Mouse (Mus musculus): Measurements from ENCODE around the gene Pitpnc1. TPM values are rescaled to one million over a fixed set of nuclear protein-coding genes. Genes with fewer than 3 reads are reported as not detected.

The Pitpnc1 gene
- total RNA-seq, 2 experiments from 2014 or later, result 59.4 to 114 TPM

DNA sequence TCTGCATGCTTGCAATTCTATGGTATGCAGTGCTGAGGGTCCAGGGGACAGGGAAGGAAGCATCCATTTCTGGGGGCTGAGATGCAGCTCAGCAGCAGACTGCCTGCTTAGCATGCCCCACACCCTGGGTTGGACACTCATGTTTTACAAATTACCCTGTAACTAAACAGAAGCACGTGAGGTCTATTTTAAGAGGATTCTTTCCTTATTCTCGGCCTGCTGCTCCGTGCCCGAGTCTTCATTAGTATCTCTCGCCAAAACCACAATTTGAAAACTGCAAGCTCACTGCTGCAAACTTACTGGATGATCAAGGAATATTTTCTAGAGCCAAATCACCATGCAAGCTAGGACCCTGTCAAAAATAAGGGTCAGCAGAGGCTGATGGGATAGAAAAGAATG, 48.1 kb downstream of the Pitpnc1 start:
- peak overlapping the region; percentile 78 for H3K27ac ChIP-seq
- TF ChIP-seq CTCF (IDR thresholded peaks at IDR 0.05), result no peak
- DNase-seq, result no peak
- intact Hi-C loops (cut with DNase I), result loop anchor here (5.0 kb wide), 1 partner anchor 40 kb away; no protein-coding TSS in a partner anchor
- H3K4me3 ChIP-seq, result no peak overlapping the region

DNA sequence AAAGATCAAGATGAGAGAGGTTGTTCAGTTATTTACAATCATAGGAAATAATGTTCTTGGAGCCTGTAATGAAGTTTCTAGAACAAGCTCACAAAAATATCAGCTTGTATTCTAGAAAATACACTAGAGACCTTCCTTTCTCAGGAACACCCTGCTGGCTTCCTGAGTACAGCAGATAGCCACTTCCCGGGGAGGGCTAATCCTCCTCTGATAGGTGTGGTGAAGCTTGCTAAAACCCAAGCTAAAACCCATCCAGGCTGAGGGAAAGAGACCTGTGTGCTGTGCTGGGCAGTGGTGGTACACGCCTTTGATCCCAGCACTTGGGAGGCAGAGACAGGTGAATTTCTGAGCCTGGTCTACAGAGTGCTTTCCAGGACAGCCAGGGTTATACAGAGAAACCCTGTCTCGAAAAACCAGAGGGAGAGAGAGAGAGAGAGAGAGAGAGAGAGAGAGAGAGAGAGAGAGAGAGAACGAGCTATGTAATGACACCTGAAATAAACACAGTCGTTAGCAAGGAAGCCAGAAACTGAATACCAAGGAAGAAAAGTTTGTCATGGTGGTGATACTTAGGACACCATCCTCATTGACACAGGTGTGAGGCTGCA, 48.6 kb downstream of the Pitpnc1 start:
- no peak overlapping the region for H3K4me3 ChIP-seq
- no peak for TF ChIP-seq CTCF (IDR thresholded peaks at IDR 0.05)
- peak overlapping the region; percentile 78 for H3K27ac ChIP-seq
- no peak for DNase-seq
- intact Hi-C loops (cut with DNase I), result loop anchor here (5.0 kb wide), 1 partner anchor 40 kb away; no protein-coding TSS in a partner anchor

DNA sequence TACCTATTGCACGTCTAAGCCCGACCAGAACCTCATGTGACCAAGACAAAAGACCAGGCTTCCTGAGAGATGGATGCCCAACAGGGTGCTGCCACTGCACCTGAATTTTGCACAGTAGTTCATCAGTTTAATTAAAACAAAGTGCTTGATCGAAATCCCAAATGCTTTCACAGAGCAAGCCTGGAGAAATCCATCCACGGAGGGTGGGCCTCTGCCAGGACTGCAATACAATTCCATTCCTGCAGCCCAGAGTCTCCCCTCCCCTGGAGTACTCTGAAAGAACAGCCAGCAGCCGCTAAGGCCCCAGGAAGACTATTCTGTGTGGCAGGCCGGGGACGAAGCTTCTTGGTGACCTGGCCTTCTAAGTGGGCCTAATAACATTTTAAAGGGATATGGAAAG, 50.6 kb downstream of the Pitpnc1 start:
- no peak for DNase-seq
- intact Hi-C loops (cut with DNase I), result loop anchor here (5.0 kb wide), 2 partner anchors 32 to 42 kb away; no protein-coding TSS in a partner anchor
- no peak overlapping the region for H3K4me3 ChIP-seq
- TF ChIP-seq CTCF (IDR thresholded peaks at IDR 0.05), result no peak
- peak overlapping the region; percentile 20 for H3K27ac ChIP-seq

DNA sequence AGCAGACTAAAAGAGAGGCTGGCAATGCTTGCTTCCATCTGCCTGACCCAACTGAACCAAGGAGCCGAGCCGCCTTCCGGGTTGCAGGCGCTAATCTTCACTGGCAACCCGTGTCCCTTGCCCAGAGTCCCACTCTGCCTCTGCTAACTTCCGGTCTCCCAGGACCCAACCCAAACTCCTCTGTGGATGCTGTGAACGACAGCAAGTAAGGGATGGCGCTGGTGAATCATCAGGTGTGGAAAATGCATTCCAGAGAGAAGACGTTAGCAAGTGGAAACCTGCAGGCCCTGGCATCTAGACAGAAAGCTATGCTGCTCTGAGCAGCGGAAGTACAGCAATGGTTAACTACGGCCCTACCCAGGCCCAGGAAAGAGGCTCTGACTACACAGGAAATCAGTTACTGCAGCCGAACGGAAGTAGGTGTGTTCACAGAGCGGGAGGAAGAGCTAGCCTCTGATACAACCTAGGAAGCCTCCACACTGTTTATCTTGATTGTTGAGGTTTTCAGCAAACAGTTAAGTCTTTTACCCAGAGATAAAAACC, 53.4 kb downstream of the Pitpnc1 start:
- Histone ChIP-seq H3K4me3 (peak overlapping the region; percentile 35), H3K27ac (peak overlapping the region; percentile 78)
- TF ChIP-seq CTCF (IDR thresholded peaks at IDR 0.05), result no peak
- DNase-seq, result no peak
- intact Hi-C loops (cut with DNase I), result loop anchor here (5.0 kb wide), 1 partner anchor 35 kb away; no protein-coding TSS in a partner anchor

DNA sequence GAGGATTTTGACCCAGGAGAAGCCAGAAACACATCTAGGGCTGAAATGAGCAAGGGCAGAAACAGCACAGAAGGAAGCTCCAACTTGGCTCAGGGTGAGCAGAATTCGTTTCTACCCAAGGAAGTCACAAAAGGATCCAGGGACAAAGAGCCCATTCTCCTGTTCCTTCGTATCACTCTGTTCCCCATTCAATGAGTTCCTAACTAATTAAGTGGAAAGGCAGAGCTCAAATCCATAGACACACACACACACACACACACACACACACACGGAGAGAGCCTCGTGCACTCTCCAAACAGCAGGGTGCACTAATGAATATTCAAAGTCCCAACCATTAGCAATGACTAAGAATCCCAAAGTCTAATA, 54.0 kb downstream of the Pitpnc1 start:
- H3K27ac ChIP-seq, result peak overlapping the region; percentile 78
- DNase-seq, result no peak
- intact Hi-C loops (cut with DNase I), result loop anchor here (5.0 kb wide), 1 partner anchor 36 kb away; no protein-coding TSS in a partner anchor
- TF ChIP-seq CTCF (IDR thresholded peaks at IDR 0.05), result no peak
- no peak overlapping the region; the same call in 1 of the 2 replicates for H3K4me3 ChIP-seq

DNA sequence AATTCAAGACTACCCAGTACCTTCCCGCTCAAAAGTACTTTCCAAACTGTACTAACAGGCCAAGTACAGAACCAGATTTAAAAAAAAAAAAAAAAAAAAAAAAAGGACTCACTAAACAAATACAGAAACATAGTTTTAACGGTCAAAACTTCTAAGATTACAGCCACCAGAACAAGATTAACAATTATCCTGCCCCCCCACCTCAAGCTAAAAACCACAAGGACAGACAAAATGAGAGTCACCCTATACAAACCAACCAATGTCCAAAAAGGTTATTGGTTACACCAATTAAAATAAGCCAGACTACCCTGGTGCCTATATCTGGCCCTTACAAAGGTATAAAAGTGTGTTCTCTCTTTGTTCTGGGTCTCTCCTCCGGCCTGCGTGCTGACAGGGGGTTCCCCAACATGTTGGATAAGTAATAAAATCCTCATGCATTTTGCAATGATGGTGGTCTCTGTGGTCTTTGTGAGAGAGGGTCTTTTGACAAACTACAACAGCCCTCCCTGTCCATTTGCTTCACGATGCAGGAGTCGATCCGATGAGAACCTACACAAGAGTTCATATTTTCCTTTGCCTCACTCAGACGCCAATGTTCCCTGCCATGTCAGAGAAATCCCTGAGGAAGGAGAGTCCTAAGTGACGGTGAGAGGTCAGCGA, 54.5 kb downstream of the Pitpnc1 start:
- intact Hi-C loops (cut with DNase I), result loop anchor here (5.0 kb wide), 1 partner anchor 36 kb away; no protein-coding TSS in a partner anchor
- DNase-seq, result no peak
- H3K27ac ChIP-seq, result peak overlapping the region; percentile 78
- H3K4me3 ChIP-seq, result no peak overlapping the region
- TF ChIP-seq CTCF (IDR thresholded peaks at IDR 0.05), result no peak

DNA sequence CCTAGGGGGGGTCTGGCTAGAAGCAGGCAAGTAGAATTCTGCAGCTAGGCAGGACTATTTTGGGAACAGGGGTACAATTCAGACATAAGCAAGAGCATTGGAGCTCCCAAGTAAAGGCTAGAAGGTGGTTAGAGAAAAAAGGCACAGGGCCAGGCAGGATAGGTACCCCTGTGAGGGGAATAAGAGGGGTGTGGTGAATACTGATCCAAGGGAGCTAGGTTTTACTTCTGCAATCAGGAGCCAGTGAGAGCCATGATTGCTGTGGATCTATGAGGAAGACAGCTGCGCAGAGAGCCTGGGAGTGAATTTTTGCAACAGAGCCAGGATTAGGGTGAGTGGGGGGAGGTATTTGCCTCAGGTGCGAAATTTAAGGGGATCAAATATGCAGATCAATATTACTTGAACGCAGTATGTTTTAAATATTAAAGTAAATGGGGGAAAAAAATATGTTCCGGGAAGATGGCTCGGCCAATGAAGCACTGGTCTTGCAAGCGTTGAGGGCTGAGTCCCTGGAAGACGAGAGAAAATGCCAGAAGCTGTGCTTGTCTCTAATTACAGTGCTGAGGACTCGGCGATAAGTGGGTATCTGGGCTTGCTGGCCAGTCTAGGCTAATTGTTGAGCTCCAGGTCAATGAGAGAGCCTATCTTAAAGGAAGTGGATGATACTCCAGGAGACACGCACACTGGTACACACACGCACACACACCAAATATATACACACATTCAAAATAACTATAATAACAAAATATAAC, 55.3 kb downstream of the Pitpnc1 start:
- no peak for TF ChIP-seq CTCF (IDR thresholded peaks at IDR 0.05)
- no peak for DNase-seq
- Histone ChIP-seq H3K27ac (peak overlapping the region; percentile 67), H3K4me3 (peak overlapping the region; percentile 37)
- intact Hi-C loops (cut with DNase I), result loop anchor here (5.0 kb wide), 1 partner anchor 37 kb away; no protein-coding TSS in a partner anchor

DNA sequence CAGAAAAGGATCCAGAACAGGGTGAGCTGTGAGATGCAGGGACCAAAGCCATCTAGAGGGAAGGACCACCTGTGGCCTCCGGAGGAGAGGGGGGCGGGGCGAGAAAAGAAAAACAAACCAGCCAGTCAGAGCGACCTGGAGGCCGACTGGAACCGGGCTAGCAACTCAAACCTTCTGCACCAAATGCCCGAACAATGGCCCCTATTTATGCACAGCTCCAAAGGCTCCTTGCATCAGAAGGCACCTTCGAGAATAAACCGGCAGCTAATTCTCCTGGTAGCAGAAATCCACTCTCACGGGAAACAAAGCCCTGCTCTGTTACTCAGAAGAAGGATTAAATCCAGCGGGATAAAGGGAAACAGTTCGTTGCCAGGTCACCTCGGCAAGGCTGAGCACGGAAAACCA, 57.2 kb downstream of the Pitpnc1 start:
- intact Hi-C loops (cut with DNase I), result no loop called here
- TF ChIP-seq CTCF (IDR thresholded peaks at IDR 0.05), result no peak

DNA sequence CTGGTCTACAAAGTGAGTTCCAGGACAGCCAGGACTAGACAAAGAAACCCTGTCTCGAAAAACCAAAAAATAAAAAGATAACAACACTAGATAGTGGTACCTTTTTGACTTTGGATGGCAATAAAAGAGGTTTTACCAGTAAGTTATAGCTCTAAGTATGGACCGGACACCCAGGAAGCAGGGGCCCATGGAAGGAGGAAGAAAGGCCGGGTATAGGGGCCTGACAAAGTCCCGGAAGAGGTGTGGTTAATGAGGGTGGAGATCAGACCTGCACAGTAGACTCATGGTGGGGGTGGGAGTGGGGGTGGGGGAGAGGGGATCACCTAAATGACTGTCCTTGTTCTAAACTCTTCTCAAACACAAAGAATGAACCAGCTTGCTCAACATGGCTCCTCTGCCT, 58.4 kb downstream of the Pitpnc1 start:
- DNase-seq, result no peak
- intact Hi-C loops (cut with DNase I), result no loop called here
- H3K4me3 ChIP-seq, result no peak overlapping the region
- H3K27ac ChIP-seq, result no peak overlapping the region
- no peak for TF ChIP-seq CTCF (IDR thresholded peaks at IDR 0.05)

More for the DNA sequence above, 57.2 kb downstream of the Pitpnc1 start:
- peak; percentile 35 for DNase-seq
- Histone ChIP-seq H3K27ac (peak overlapping the region; percentile 63), H3K4me3 (peak overlapping the region; percentile 64)

DNA sequence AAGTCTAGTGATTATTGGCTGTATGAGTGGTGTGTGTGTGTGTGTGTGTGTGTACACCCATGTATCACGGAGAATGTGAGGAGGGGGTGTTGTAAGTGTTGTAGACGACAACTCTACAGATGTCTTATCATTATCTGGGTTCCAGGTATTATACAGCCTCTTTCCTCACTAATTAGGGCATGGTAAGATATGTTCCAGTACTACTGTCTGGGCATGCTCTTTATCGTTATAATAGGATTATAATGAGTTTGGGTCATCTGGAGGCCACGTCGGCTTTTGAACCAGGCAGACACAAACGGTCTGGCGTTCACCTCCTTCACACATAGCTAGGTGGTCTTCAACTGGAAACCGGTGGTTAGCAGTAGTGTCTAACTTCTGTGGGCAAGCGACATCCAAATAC, 58.9 kb downstream of the Pitpnc1 start:
- intact Hi-C loops (cut with DNase I), result no loop called here
- Histone ChIP-seq H3K27ac (no peak overlapping the region), H3K4me3 (no peak overlapping the region)
- no peak for TF ChIP-seq CTCF (IDR thresholded peaks at IDR 0.05)
- no peak for DNase-seq

DNA sequence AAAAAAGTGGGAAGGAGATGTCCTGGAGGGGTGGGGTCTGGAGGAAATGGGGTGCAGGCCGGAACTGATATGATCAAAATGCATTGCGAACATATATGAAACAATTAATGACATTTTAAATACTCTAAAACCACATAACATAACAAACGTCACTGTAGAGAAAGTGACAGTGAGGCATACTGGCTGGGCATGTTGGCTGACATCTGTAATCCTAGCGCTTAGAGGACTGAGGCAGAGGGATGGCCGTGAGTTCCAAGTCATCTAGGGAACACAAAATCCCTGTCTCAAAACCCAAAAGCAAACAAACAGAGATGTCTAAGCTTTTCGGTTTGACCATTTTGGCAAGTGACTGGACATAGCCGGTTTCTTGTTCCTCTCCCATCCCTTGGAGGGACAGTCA, 59.7 kb downstream of the Pitpnc1 start:
- H3K4me3 ChIP-seq, result no peak overlapping the region
- intact Hi-C loops (cut with DNase I), result no loop called here
- no peak overlapping the region for H3K27ac ChIP-seq
- no peak for TF ChIP-seq CTCF (IDR thresholded peaks at IDR 0.05)
- DNase-seq, result no peak

DNA sequence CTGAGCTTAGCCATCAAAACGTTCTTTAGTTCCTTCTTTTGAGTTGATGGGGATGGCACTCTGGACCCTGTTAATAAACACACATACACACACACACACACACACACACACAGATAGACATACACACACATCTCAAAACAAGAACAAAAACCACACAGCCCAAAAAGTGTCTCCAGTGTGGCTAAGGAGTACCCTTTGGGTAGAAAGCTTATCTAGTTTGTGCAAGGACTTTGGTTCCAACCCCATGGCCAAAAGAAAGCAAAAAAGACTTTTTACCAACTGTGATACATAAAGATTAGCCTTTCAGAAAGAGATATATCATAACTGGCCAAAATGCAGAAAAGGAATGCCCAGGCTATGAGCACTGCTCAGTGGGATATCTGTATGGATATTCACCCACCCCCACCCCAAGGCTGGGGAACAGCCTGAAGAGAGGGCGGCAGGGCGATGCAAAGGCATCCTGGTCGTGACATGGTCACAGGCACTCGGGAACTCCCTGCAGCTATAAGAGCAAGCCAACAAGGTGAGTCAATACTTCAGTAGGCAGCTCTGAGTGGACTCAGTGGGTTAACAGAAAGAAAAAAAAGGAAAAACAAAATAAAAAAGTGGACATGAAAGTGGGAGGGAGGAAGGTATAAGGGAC, 60.3 kb downstream of the Pitpnc1 start:
- H3K4me3 ChIP-seq, result no peak overlapping the region
- no peak overlapping the region for H3K27ac ChIP-seq
- TF ChIP-seq CTCF (IDR thresholded peaks at IDR 0.05), result no peak
- DNase-seq, result no peak
- intact Hi-C loops (cut with DNase I), result no loop called here

All from gastrocnemius, adult 2 months (tissue).